In the genomic region with DNA sequence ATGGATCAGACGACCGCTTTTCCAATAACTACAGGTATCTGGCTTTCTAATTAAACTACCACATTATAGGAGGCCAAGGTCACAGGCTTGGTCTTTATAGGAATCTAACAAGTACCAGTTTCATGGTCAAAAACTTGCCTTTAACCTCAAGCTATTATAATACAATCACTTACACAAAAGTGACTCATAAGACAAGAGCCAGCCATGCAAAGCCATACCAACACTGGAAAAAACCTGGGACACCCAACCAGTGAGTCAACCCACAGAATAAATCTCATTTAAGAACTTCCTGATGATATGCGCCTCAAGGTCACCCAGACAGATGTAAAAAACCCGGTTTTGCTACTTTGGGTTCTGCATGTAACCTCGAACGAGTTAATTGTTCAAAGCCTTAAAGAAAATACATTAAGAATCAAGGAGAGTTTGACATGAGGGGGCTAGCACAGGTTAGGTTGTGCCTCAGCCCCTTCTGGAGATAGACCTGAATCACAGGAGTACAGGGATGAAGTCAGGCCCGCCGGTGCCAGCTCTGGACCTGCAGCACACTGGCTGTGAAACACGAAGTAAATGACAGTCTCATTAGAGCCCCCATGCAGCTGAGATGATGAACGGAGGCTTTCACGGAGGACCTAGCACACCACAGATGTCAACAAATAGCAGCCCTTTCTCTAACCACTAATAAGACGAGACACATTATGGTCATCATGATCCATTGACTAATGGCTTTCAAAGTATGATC, we compare ENCODE assay signal across 11 mouse cellular contexts. TPM values are rescaled to one million over a fixed set of nuclear protein-coding genes. Genes with fewer than 3 reads are reported as not detected.
DNase-seq lines count a peak whose midpoint lies in the region.
"Had no signal": no experiment of that assay in that cellular context is flagged by ENCODE, and none has a peak within 500 bp of the region (broad histone marks: within the 10 kb centered on the region; RNA-seq: fewer than 3 reads in every experiment).

No protein-coding gene starts in this region.

- no peaks in the 10 kb centered on the region for H3K9me3 ChIP-seq in midbrain, embryonic 10.5 days (replicated peaks)
- H3K9me3 ChIP-seq: limb, embryonic 10.5 days had no signal

- no peak overlapping the region for H3K4me3 ChIP-seq in midbrain, embryonic 10.5 days
- H3K4me3 ChIP-seq: limb, embryonic 10.5 days had no signal

- H3K27me3 ChIP-seq in midbrain, embryonic 10.5 days (ENCODE audit: low read depth, poor library complexity, severe bottlenecking): no peaks in the 10 kb centered on the region

- WGBS in midbrain, embryonic 10.5 days: 87% methylated on average over 12 of the region's 12 CpGs

- H3K27ac ChIP-seq in midbrain, embryonic 10.5 days (replicated peaks): no peak overlapping the region
- H3K27ac ChIP-seq: limb, embryonic 10.5 days had no signal

- peaks cover 40% of the 10 kb centered on the region for H3K4me1 ChIP-seq in midbrain, embryonic 10.5 days

- peak; percentile 27 to 43 for DNase-seq in adrenal gland, postnatal 36 days
- DNase-seq in adrenal gland, postnatal 10 days: no peak
- peak; percentile 32 for DNase-seq in retina, postnatal 1 day
- no peak for DNase-seq in retina, embryonic 14.5 days (ENCODE audit: low spot score)
- peak; percentile 9 for DNase-seq in midbrain, embryonic 10.5 days (ENCODE audit: low spot score)
- DNase-seq in thymus, postnatal 0 days (ENCODE audit: low spot score): no peak
- DNase-seq in thymus, postnatal 25 days: no peak
- no peak for DNase-seq in urinary bladder, postnatal 10 days (ENCODE audit: low spot score)
- DNase-seq: lung, postnatal 36 days; thymus, adult 2 months had no signal

- H3K36me3 ChIP-seq in midbrain, embryonic 10.5 days: peaks cover 7% of the 10 kb centered on the region

RNA-seq across cellular contexts. Expression of a gene that starts 3.5 kb away (rescaled TPM):
- total RNA-seq in adrenal gland, postnatal 36 days (2021): 100 to 1,000 TPM; 417 to 626 TPM
- 100 to 1,000 TPM; 574 to 579 TPM for total RNA-seq in adrenal gland, postnatal 10 days (2021)
- polyA plus RNA-seq in midbrain, embryonic 10.5 days (2016; fragmentation: Nextera tagmentation; extraction: Ambion mirVana): 36.6 and 40.0 TPM in 2 replicates
- 11.8 and 13.2 TPM in 2 replicates for polyA plus RNA-seq in thymus, postnatal 0 days (2015; fragmentation: Nextera tagmentation; extraction: Ambion mirVana)

Comparison
In these comparisons a context has a peak if more than half of its experiments do, and no peak if none do; other contexts are left out.
1. DNase-seq: peak in adrenal gland, postnatal 36 days (2 of 2), retina, postnatal 1 day (single experiment) and midbrain, embryonic 10.5 days (single experiment); none in adrenal gland, postnatal 10 days (single experiment), retina, embryonic 14.5 days (single experiment), thymus, postnatal 0 days (single experiment), thymus, postnatal 25 days (single experiment) and urinary bladder, postnatal 10 days (single experiment).